Mouse (Mus musculus) C2C12 (cell line): ENCODE results near the gene Map4k3.

Experiments used
- CEBPB ChIP-seq: IDR thresholded peaks from one replicate; pipeline ENCODE4 v1.6.1; 2011; ENCODE audit warnings: low read depth, mild to moderate bottlenecking, control low read depth, moderate library complexity
- CTCF ChIP-seq: IDR thresholded peaks from one replicate; pipeline ENCODE4 v1.5.1; 2011; ENCODE audit not compliant: control insufficient read depth, insufficient read depth, insufficient read length
- MAX ChIP-seq: IDR thresholded peaks from one replicate; pipeline ENCODE4 v1.6.1; 2011; ENCODE audit warnings: mild to moderate bottlenecking, control low read depth
- USF1 ChIP-seq: IDR thresholded peaks from one replicate; pipeline ENCODE4 v1.6.1; 2011; ENCODE audit warnings: low read depth, mild to moderate bottlenecking, control low read depth, moderate library complexity

GRCm38 (mm10) chr17:80638121-80638520 is 90.2 kb downstream of the Map4k3 start:
- no peak for TF ChIP-seq CTCF
- no peak for TF ChIP-seq CEBPB
- TF ChIP-seq MAX = no peak
- TF ChIP-seq USF1 = no peak
